Mouse (Mus musculus) leukemia stem cell, adult 10-12 weeks (primary cell): Measurements from ENCODE around the gene 1700007K13Rik. TPM values are rescaled to one million over a fixed set of nuclear protein-coding genes. Genes with fewer than 3 reads are reported as not detected.

Source experiments
- polyA plus RNA-seq: library from polyadenylated mRNA; stranded (reverse); fragments of >175 nt; gene quantifications from 2 replicates; pipeline ENCODE4 v1.2.3, GENCODE M21; 2012; ENCODE audit warnings: low replicate concordance

Gene 1700007K13Rik
- 0.32 TPM in 1 of 2 replicates, not detected in the other for polyA plus RNA-seq

DNA sequence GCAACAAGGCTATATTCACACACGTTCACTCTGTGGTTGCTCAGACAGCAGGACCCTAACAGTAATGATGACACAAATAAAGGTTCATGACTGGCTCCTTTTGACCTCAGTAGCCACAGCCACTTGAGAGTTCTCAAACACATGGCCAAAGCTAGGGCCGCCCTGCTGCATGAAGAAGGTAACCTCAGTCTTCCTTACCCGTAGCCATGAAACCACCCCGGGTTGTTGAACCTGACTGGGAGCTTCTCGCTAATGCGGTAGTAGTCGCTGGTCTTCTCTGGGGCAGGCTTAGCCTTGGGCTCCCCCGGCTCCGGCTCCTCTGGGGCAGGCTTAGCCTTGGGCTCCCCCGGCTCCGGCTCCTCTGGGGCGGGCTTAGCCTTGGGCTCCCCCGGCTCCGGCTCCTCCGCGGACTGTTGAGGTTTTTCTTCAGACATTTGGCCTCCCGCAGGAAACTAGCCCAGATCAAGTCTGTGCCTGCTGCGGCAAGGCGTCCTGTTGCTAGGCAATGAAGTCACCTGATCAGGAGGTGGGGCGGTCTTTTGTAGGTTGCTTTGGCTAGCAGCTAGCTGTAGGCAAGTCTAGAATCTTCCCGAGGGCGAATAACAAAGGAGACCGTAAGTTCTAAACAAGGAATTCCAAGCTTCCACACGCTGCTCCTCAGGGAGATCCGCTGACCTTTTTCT lies at the start of gene 1700007K13Rik:
Gene 1700007K13Rik, minus strand, starts transcription at position 497 of the 683 bp plus-strand sequence.

GRCm38 (mm10) chr2:28512798-28513401 lies 46.8 kb upstream of the 1700007K13Rik start, which contains the start of gene Ralgds:
TSS of gene Ralgds (plus strand) at chr2:28513125.

DNA sequence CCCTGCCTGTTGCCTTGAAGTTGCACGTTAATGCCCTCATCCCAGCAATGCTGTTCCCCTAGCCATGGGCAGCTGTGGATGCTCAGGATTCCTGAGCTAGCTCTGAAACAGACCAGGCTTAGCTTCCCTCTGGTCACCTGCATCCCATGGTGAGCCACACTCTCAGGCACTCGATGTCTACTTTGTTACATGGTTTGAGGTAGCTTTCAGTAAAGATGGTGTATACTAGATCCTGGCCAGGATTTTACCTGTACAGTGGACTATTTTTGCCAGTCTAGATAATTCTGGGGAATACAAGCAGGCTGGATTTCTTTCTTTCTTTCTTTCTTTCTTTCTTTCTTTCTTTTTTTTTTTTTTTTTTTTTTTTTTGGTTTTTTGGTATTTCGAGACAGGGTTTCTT lies 39.7 kb upstream of the 1700007K13Rik start, which contains the start of gene Gm10134:
Gene Gm10134, plus strand, starts transcription at position 301 of the 400 bp plus-strand sequence.

DNA sequence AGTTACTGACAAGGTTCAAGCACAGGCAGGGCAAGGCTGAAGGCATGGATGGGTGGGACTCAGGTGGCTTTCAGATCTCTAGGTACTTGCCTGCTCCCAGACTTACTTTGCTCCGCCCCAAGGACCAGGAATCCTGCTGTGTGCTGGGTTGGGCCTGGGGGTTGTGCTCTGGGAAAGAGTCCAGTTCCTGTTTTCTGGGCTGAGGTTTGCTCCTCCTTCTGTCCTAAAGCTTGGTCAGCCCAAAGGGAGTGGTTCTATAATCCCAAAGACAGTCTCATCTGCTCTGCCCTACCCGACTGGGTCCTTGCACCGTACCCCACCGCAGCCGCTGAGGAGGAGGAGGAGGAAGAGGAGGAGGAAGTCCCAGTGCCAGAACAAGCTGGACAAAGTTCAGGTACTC lies 30.5 kb upstream of the 1700007K13Rik start, which contains the start of gene Gbgt1:
Gene Gbgt1, plus strand, starts transcription at position 221 of the 400 bp plus-strand sequence.

DNA sequence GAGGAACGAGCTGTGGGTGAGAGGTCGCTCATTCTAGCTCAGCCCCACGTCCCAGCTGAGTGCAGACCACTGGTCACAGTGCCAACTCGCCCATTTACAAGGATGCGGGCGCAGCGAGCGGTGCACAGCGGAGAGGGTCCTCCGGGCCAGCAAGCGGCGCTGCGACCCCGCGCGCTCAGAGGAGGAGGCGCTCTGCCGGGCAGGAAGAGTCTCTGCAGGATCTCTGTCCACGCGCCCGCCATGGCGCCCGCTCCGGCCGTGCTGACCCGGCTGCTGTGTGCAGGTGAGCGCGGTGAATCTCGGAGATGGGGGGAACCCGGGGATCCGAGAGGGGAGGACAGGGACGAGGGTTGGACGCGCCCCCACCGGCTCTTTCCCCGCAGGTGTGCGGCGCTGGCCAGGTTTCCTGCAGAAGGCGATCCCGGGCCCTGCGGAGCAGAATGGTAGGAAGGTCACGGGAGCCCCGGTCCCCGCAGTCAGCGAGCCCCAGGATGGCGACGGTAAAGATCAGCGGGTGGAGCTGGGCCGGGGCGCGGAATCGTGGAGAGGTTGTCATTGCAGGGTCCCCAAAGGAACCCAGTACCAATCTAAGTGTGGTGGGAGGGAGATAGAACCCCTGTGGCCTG lies 1.8 kb upstream of the 1700007K13Rik start, which contains the start of gene Mrps2:
Gene Mrps2, plus strand, starts transcription at position 207 of the 626 bp plus-strand sequence.

DNA sequence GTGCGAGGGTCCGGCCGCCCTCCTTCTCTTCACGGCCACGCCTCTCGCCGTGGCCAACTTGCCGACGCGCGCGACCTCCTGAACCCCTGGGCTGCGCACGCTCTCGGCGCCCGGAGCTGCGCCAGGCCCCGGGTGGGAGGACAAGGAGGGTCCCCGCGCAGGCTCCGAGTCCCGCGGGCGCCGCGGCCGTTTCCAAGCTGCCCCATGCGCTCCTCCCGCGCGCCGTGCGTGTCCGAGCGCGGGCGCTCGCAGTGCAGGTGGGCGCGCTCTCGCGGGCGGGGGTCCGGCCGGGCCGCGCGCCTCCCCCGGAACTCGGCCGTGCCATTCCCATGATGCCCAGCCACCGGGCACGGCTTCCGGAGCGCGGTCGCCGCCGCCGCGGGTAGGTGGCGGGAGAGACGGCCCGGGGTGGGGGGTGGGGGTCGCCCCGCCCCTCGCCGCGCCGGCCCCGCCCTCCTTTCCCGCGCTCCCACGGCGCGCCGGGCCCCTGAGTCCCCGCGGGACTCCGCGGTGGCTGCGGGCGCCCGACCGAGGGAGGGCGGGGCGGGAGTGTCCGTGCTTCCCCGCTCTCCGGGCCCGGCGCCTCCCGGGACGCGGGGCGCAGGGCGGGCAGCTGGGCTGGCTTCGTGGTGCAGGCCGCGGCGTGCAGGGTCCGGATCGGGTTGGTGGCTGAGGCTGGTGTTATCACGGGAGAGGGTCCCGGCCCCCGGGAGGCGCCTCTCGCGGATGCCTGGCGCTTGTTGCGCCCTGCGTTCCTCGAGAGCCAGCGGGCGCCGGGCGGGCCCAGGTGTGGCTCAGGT lies 19.4 kb downstream of the 1700007K13Rik start, which contains the start of gene Ppp1r26:
Gene Ppp1r26, plus strand, starts transcription at position 286 of the 800 bp plus-strand sequence.

Other genes with a start within 250 kb of the 1700007K13Rik start
- 0.10 and 0.14 TPM in 2 replicates for gene Ppp1r26, start 19.5 kb downstream of the 1700007K13Rik start, polyA plus RNA-seq
- gene Mrps2, start 1.7 kb upstream of the 1700007K13Rik start, polyA plus RNA-seq: 34.5 and 35.9 TPM in 2 replicates
- 1.3 TPM in 1 of 2 replicates, not detected in the other for gene Gbgt1, start 30.6 kb upstream of the 1700007K13Rik start, polyA plus RNA-seq
- not detected in 2 replicates for gene Gm10134, start 39.8 kb upstream of the 1700007K13Rik start, polyA plus RNA-seq
- 8.7 and 10.7 TPM in 2 replicates for gene Ralgds, start 46.8 kb upstream of the 1700007K13Rik start, polyA plus RNA-seq
- not detected in 2 replicates for gene Cel, start 97.1 kb upstream of the 1700007K13Rik start, polyA plus RNA-seq
- gene Gtf3c5, start 117.4 kb upstream of the 1700007K13Rik start, polyA plus RNA-seq: 7.2 and 15.0 TPM in 2 replicates
- 124 and 376 TPM in 2 replicates for gene Gfi1b, start 155.7 kb upstream of the 1700007K13Rik start, polyA plus RNA-seq
- gene Tsc1, start 174.9 kb upstream of the 1700007K13Rik start, polyA plus RNA-seq: 1.7 and 6.7 TPM in 2 replicates
- gene Spaca9, start 233.4 kb upstream of the 1700007K13Rik start, polyA plus RNA-seq: not detected in 2 replicates
- gene Ak8, start 233.8 kb upstream of the 1700007K13Rik start, polyA plus RNA-seq: 0.18 TPM in 1 of 2 replicates, not detected in the other